In genomic region chr13:8515979-8516715, GRCm38 (mm10) we compare ENCODE assay signal across 26 mouse cellular contexts.
DNase-seq lines count a peak whose midpoint lies in the region; ATAC-seq lines count a peak whose summit lies in the region.
"Had no signal": no experiment of that assay in that cellular context is flagged by ENCODE, and none has a peak within 500 bp of the region (broad histone marks: within the 10 kb centered on the region; RNA-seq: fewer than 3 reads in every experiment).

No protein-coding gene starts in this region.

- no peaks in the 10 kb centered on the region for H3K27me3 ChIP-seq in hindbrain, embryonic 12.5 days
- H3K27me3 ChIP-seq in hindbrain, embryonic 13.5 days: no peaks in the 10 kb centered on the region
- no peaks in the 10 kb centered on the region for H3K27me3 ChIP-seq in kidney, embryonic 14.5 days (ENCODE audit: control insufficient read depth, insufficient read depth, low read length)
- H3K27me3 ChIP-seq in kidney, embryonic 15.5 days: no peaks in the 10 kb centered on the region
- H3K27me3 ChIP-seq: forebrain, embryonic 13.5 days; heart, embryonic 13.5 days had no signal

- DNase-seq in embryo, embryonic 10.5 days (ENCODE audit: low spot score): peak; percentile 12
- DNase-seq in embryo, embryonic 9.5 days (ENCODE audit: extremely low spot score): no peak
- DNase-seq in mesoderm, embryonic 11.5 days (ENCODE audit: low read depth, low spot score): peak; percentile 24
- DNase-seq in layer of hippocampus, postnatal 36 days: no peak
- DNase-seq: adrenal gland, adult 8-10 months; adrenal gland, postnatal 25 days; cerebellum, adult 11-12 months; cerebellum, adult 8-10 months; cerebellum, postnatal 10 days; cerebellum, postnatal 36 days; gastrocnemius, postnatal 10 days; gastrocnemius, postnatal 36 days; heart, adult 2 months; heart, postnatal 14 days; heart, postnatal 4 days; kidney, adult 2 months had no signal

- peak; percentile 56; the same call in 1 of the 2 replicates for ATAC-seq in hindbrain, embryonic 12.5 days (ENCODE audit: low FRiP score)
- no peak for ATAC-seq in hindbrain, embryonic 13.5 days (ENCODE audit: low FRiP score)
- peak; percentile 20; the same call in 1 of the 2 replicates for ATAC-seq in kidney, embryonic 14.5 days (ENCODE audit: low FRiP score, low TSS enrichment)
- ATAC-seq in kidney, embryonic 15.5 days (replicated peaks; ENCODE audit: low FRiP score): no peak
- ATAC-seq: activated CD4-positive, CD25-positive, alpha-beta regulatory T cell, adult 4 months; forebrain, embryonic 13.5 days; forebrain, embryonic 16.5 days had no signal

- H3K36me3 ChIP-seq in hindbrain, embryonic 12.5 days: no peaks in the 10 kb centered on the region
- no peaks in the 10 kb centered on the region for H3K36me3 ChIP-seq in hindbrain, embryonic 13.5 days
- no peaks in the 10 kb centered on the region for H3K36me3 ChIP-seq in kidney, embryonic 14.5 days (ENCODE audit: control insufficient read depth, insufficient read depth, low read length)
- H3K36me3 ChIP-seq in kidney, embryonic 15.5 days: no peaks in the 10 kb centered on the region
- H3K36me3 ChIP-seq: forebrain, embryonic 10.5 days; heart, embryonic 10.5 days; heart, embryonic 13.5 days had no signal

- no peaks in the 10 kb centered on the region for H3K4me1 ChIP-seq in hindbrain, embryonic 12.5 days
- peaks cover 6% of the 10 kb centered on the region; the same call in 1 of the 2 replicates for H3K4me1 ChIP-seq in hindbrain, embryonic 13.5 days (replicated peaks)
- no peaks in the 10 kb centered on the region for H3K4me1 ChIP-seq in kidney, embryonic 14.5 days (ENCODE audit: control insufficient read depth, insufficient read depth, low read length)
- no peaks in the 10 kb centered on the region for H3K4me1 ChIP-seq in kidney, embryonic 15.5 days
- H3K4me1 ChIP-seq: forebrain, embryonic 10.5 days; forebrain, embryonic 13.5 days; heart, embryonic 10.5 days; heart, embryonic 13.5 days had no signal

- 61% methylated on average over 4 of the region's 4 CpGs for WGBS in hindbrain, embryonic 12.5 days
- WGBS in hindbrain, embryonic 13.5 days: 55% methylated on average over 4 of the region's 4 CpGs
- WGBS in kidney, embryonic 14.5 days: 52% methylated on average over 4 of the region's 4 CpGs
- WGBS in kidney, embryonic 15.5 days: 49% methylated on average over 4 of the region's 4 CpGs

- H3K27ac ChIP-seq in hindbrain, embryonic 12.5 days: no peak overlapping the region
- H3K27ac ChIP-seq in hindbrain, embryonic 13.5 days: no peak overlapping the region
- H3K27ac ChIP-seq in kidney, embryonic 14.5 days (ENCODE audit: low read depth, low read length): no peak overlapping the region
- H3K27ac ChIP-seq in kidney, embryonic 15.5 days: no peak overlapping the region
- H3K27ac ChIP-seq: forebrain, embryonic 10.5 days; forebrain, embryonic 13.5 days; heart, adult 2 months; heart, embryonic 10.5 days; heart, embryonic 13.5 days had no signal

- no peak overlapping the region for H3K9ac ChIP-seq in hindbrain, embryonic 12.5 days
- H3K9ac ChIP-seq in hindbrain, embryonic 13.5 days: no peak overlapping the region
- no peak overlapping the region for H3K9ac ChIP-seq in kidney, embryonic 14.5 days (ENCODE audit: low read depth, low read length)
- no peak overlapping the region for H3K9ac ChIP-seq in kidney, embryonic 15.5 days
- H3K9ac ChIP-seq: forebrain, embryonic 13.5 days; heart, embryonic 13.5 days had no signal

- no peaks in the 10 kb centered on the region for H3K9me3 ChIP-seq in hindbrain, embryonic 12.5 days (replicated peaks)
- H3K9me3 ChIP-seq in hindbrain, embryonic 13.5 days: no peaks in the 10 kb centered on the region
- no peaks in the 10 kb centered on the region for H3K9me3 ChIP-seq in kidney, embryonic 14.5 days (ENCODE audit: control insufficient read depth, low read length)
- no peaks in the 10 kb centered on the region for H3K9me3 ChIP-seq in kidney, embryonic 15.5 days (replicated peaks)
- H3K9me3 ChIP-seq: forebrain, embryonic 10.5 days; forebrain, embryonic 13.5 days; heart, embryonic 10.5 days; heart, embryonic 13.5 days had no signal

- H3K4me2 ChIP-seq in hindbrain, embryonic 12.5 days (replicated peaks): no peak overlapping the region
- H3K4me2 ChIP-seq in hindbrain, embryonic 13.5 days: no peak overlapping the region
- no peak overlapping the region for H3K4me2 ChIP-seq in kidney, embryonic 14.5 days (replicated peaks; ENCODE audit: low read depth, low read length)
- no peak overlapping the region for H3K4me2 ChIP-seq in kidney, embryonic 15.5 days
- H3K4me2 ChIP-seq: forebrain, embryonic 13.5 days; heart, embryonic 13.5 days had no signal

- H3K4me3 ChIP-seq in hindbrain, embryonic 12.5 days: no peak overlapping the region
- H3K4me3 ChIP-seq in hindbrain, embryonic 13.5 days: no peak overlapping the region
- no peak overlapping the region for H3K4me3 ChIP-seq in kidney, embryonic 14.5 days (ENCODE audit: low read length)
- no peak overlapping the region for H3K4me3 ChIP-seq in kidney, embryonic 15.5 days (replicated peaks)
- H3K4me3 ChIP-seq: forebrain, embryonic 10.5 days; forebrain, embryonic 13.5 days; heart, adult 2 months; heart, embryonic 10.5 days; heart, embryonic 13.5 days had no signal

Comparison
In these comparisons a context has a peak if more than half of its experiments do, and no peak if none do; other contexts are left out.
1. DNase-seq: peak in embryo, embryonic 10.5 days (single experiment) and mesoderm, embryonic 11.5 days (single experiment); none in embryo, embryonic 9.5 days (single experiment) and layer of hippocampus, postnatal 36 days (0 of 2).
2. ATAC-seq: peak in hindbrain, embryonic 12.5 days (single experiment) and kidney, embryonic 14.5 days (single experiment); none in hindbrain, embryonic 13.5 days (single experiment) and kidney, embryonic 15.5 days (single experiment).